Mouse (Mus musculus): ENCODE results near the gene Spesp1. TPM values are rescaled to one million over a fixed set of nuclear protein-coding genes. Genes with fewer than 3 reads are reported as not detected.

Spesp1 gene
- polyA plus RNA-seq, 1 experiment, result 135 TPM

- no peaks in the 10 kb centered on the region for H3K27me3 ChIP-seq (ENCODE audit: control insufficient read depth, insufficient read depth, low read length)
- H3K4me3 ChIP-seq (ENCODE audit: control insufficient read depth, low read depth, low read length), result no peak overlapping the region
- no peaks in the 10 kb centered on the region; the same call in 1 of the 2 replicates for H3K4me1 ChIP-seq (ENCODE audit: control insufficient read depth, insufficient read depth, low read length)
- no peak overlapping the region for H3K27ac ChIP-seq (ENCODE audit: control insufficient read depth, insufficient read depth, low read depth, low read length)
- TF ChIP-seq CTCF (IDR thresholded peaks at IDR 0.05; ENCODE audit: control insufficient read depth, insufficient read depth, insufficient replicate concordance, low read depth, low read length) (no peak), POLR2A (IDR thresholded peaks at IDR 0.05; ENCODE audit: control insufficient read depth, low read depth, low read length) (no peak)
- H3K36me3 ChIP-seq (ENCODE audit: control insufficient read depth, insufficient read depth, low read length), result no peaks in the 10 kb centered on the region
Measured at GRCm38 (mm10) chr9:62263652-62264051, 18.4 kb downstream of the Spesp1 start.

- Histone ChIP-seq H3K27ac (ENCODE audit: control insufficient read depth, insufficient read depth, low read depth, low read length) (no peak overlapping the region), H3K36me3 (ENCODE audit: control insufficient read depth, insufficient read depth, low read length) (no peaks in the 10 kb centered on the region), H3K27me3 (ENCODE audit: control insufficient read depth, insufficient read depth, low read length) (no peaks in the 10 kb centered on the region), H3K4me3 (ENCODE audit: control insufficient read depth, low read depth, low read length) (no peak overlapping the region), H3K4me1 (ENCODE audit: control insufficient read depth, insufficient read depth, low read length) (no peaks in the 10 kb centered on the region; the same call in 1 of the 2 replicates)
- TF ChIP-seq POLR2A (IDR thresholded peaks at IDR 0.05; ENCODE audit: control insufficient read depth, low read depth, low read length) (no peak), CTCF (IDR thresholded peaks at IDR 0.05; ENCODE audit: control insufficient read depth, insufficient read depth, insufficient replicate concordance, low read depth, low read length) (no peak)
Measured at GRCm38 (mm10) chr9:62261406-62261805, 20.6 kb downstream of the Spesp1 start.

GRCm38 (mm10) chr9:62261006-62261405 lies 21.0 kb downstream of the Spesp1 start:
- TF ChIP-seq CTCF (IDR thresholded peaks at IDR 0.05; ENCODE audit: control insufficient read depth, insufficient read depth, insufficient replicate concordance, low read depth, low read length) (no peak), POLR2A (IDR thresholded peaks at IDR 0.05; ENCODE audit: control insufficient read depth, low read depth, low read length) (no peak)
- Histone ChIP-seq H3K27me3 (ENCODE audit: control insufficient read depth, insufficient read depth, low read length) (no peaks in the 10 kb centered on the region), H3K27ac (ENCODE audit: control insufficient read depth, insufficient read depth, low read depth, low read length) (no peak overlapping the region), H3K4me1 (ENCODE audit: control insufficient read depth, insufficient read depth, low read length) (no peaks in the 10 kb centered on the region; the same call in 1 of the 2 replicates), H3K4me3 (ENCODE audit: control insufficient read depth, low read depth, low read length) (no peak overlapping the region), H3K36me3 (ENCODE audit: control insufficient read depth, insufficient read depth, low read length) (no peaks in the 10 kb centered on the region)

- Histone ChIP-seq H3K4me3 (ENCODE audit: control insufficient read depth, low read depth, low read length) (no peak overlapping the region), H3K4me1 (ENCODE audit: control insufficient read depth, insufficient read depth, low read length) (no peaks in the 10 kb centered on the region; the same call in 1 of the 2 replicates), H3K27ac (ENCODE audit: control insufficient read depth, insufficient read depth, low read depth, low read length) (no peak overlapping the region), H3K27me3 (ENCODE audit: control insufficient read depth, insufficient read depth, low read length) (no peaks in the 10 kb centered on the region), H3K36me3 (ENCODE audit: control insufficient read depth, insufficient read depth, low read length) (no peaks in the 10 kb centered on the region)
- TF ChIP-seq CTCF (IDR thresholded peaks at IDR 0.05; ENCODE audit: control insufficient read depth, insufficient read depth, insufficient replicate concordance, low read depth, low read length), result no peak
- TF ChIP-seq POLR2A (IDR thresholded peaks at IDR 0.05; ENCODE audit: control insufficient read depth, low read depth, low read length), result no peak
Measured at GRCm38 (mm10) chr9:62258005-62258404, 24.0 kb downstream of the Spesp1 start.

GRCm38 (mm10) chr9:62255896-62256576 lies 26.0 kb downstream of the Spesp1 start:
- no peak overlapping the region for H3K27ac ChIP-seq (ENCODE audit: control insufficient read depth, insufficient read depth, low read depth, low read length)

GRCm38 (mm10) chr9:62253736-62254443 lies 28.1 kb downstream of the Spesp1 start:
- TF ChIP-seq CTCF (IDR thresholded peaks at IDR 0.05; ENCODE audit: control insufficient read depth, insufficient read depth, insufficient replicate concordance, low read depth, low read length), result no peak; the same call in 1 of the 2 replicates
- no peak for TF ChIP-seq POLR2A (IDR thresholded peaks at IDR 0.05; ENCODE audit: control insufficient read depth, low read depth, low read length)
- no peak overlapping the region for H3K27ac ChIP-seq (ENCODE audit: control insufficient read depth, insufficient read depth, low read depth, low read length)
- no peaks in the 10 kb centered on the region for H3K27me3 ChIP-seq (ENCODE audit: control insufficient read depth, insufficient read depth, low read length)
- H3K4me3 ChIP-seq (ENCODE audit: control insufficient read depth, low read depth, low read length), result peak overlapping the region; percentile 52
- no peaks in the 10 kb centered on the region for H3K4me1 ChIP-seq (ENCODE audit: control insufficient read depth, insufficient read depth, low read length)
- no peaks in the 10 kb centered on the region for H3K36me3 ChIP-seq (ENCODE audit: control insufficient read depth, insufficient read depth, low read length)

More at GRCm38 (mm10) chr9:62255896-62256576, 26.0 kb downstream of the Spesp1 start:
- H3K36me3 ChIP-seq (ENCODE audit: control insufficient read depth, insufficient read depth, low read length), result no peaks in the 10 kb centered on the region
- H3K4me1 ChIP-seq (ENCODE audit: control insufficient read depth, insufficient read depth, low read length), result no peaks in the 10 kb centered on the region; the same call in 1 of the 2 replicates
- H3K27me3 ChIP-seq (ENCODE audit: control insufficient read depth, insufficient read depth, low read length), result no peaks in the 10 kb centered on the region
- H3K4me3 ChIP-seq (ENCODE audit: control insufficient read depth, low read depth, low read length), result no peak overlapping the region
- TF ChIP-seq POLR2A (IDR thresholded peaks at IDR 0.05; ENCODE audit: control insufficient read depth, low read depth, low read length) (no peak), CTCF (IDR thresholded peaks at IDR 0.05; ENCODE audit: control insufficient read depth, insufficient read depth, insufficient replicate concordance, low read depth, low read length) (no peak)

GRCm38 (mm10) chr9:62250296-62250695 lies 31.7 kb downstream of the Spesp1 start:
- H3K4me1 ChIP-seq (ENCODE audit: control insufficient read depth, insufficient read depth, low read length), result no peaks in the 10 kb centered on the region
- H3K27ac ChIP-seq (ENCODE audit: control insufficient read depth, insufficient read depth, low read depth, low read length), result no peak overlapping the region
- TF ChIP-seq CTCF (IDR thresholded peaks at IDR 0.05; ENCODE audit: control insufficient read depth, insufficient read depth, insufficient replicate concordance, low read depth, low read length) (no peak), POLR2A (IDR thresholded peaks at IDR 0.05; ENCODE audit: control insufficient read depth, low read depth, low read length) (no peak)
- H3K27me3 ChIP-seq (ENCODE audit: control insufficient read depth, insufficient read depth, low read length), result no peaks in the 10 kb centered on the region
- H3K36me3 ChIP-seq (ENCODE audit: control insufficient read depth, insufficient read depth, low read length), result no peaks in the 10 kb centered on the region
- H3K4me3 ChIP-seq (ENCODE audit: control insufficient read depth, low read depth, low read length), result no peak overlapping the region
